Mouse (Mus musculus) neural tube, embryonic 11.5 days (tissue): ENCODE results near the gene Uba6. TPM values are rescaled to one million over a fixed set of nuclear protein-coding genes. Genes with fewer than 3 reads are reported as not detected.

Experiments
- ATAC-seq: fragments of 200-750 bp; cut with Nextera tagmentation; 2 replicates; pipeline ENCODE4 v1.8.0; 2017; ENCODE audit warnings: moderate number of reproducible peaks, mild to moderate bottlenecking, moderate TSS enrichment, moderate library complexity; ENCODE audit not compliant: insufficient read depth, low FRiP score, low TSS enrichment
- DNase-seq: peaks from one replicate; pipeline ENCODE4 v3.0.0-alpha.2; 2015; ENCODE audit warnings: low spot score
- H3K27ac ChIP-seq: fragments of 300-500 bp; sonication (generic); 2 replicates; pipeline ENCODE4 v1.5.1; 2014; ENCODE audit warnings: low read depth, mild to moderate bottlenecking, low read length
- H3K27me3 ChIP-seq: fragments of 300-500 bp; sonication (generic); 2 replicates; pipeline ENCODE4 v1.6.1; 2014; ENCODE audit warnings: mild to moderate bottlenecking, low read length, mixed read lengths; ENCODE audit not compliant: control insufficient read depth, insufficient read depth
- H3K36me3 ChIP-seq: fragments of 300-500 bp; sonication (generic); 2 replicates; pipeline ENCODE4 v1.6.1; 2014; ENCODE audit warnings: mild to moderate bottlenecking, low read length, moderate library complexity, mixed read lengths; ENCODE audit not compliant: control insufficient read depth, insufficient read depth
- H3K4me1 ChIP-seq: fragments of 300-500 bp; sonication (generic); 2 replicates; pipeline ENCODE4 v1.6.1; 2014; ENCODE audit warnings: low read length, mixed read lengths; ENCODE audit not compliant: control insufficient read depth, insufficient read depth
- H3K4me2 ChIP-seq: fragments of 300-500 bp; sonication (generic); 2 replicates; pipeline ENCODE4 v1.6.1; 2014; ENCODE audit warnings: low read depth, mild to moderate bottlenecking, moderate library complexity
- H3K4me3 ChIP-seq: fragments of 300-500 bp; sonication (generic); 2 replicates; pipeline ENCODE4 v1.5.1; 2014; ENCODE audit warnings: low read depth, low read length
- H3K9ac ChIP-seq: fragments of 300-500 bp; sonication (generic); 2 replicates; pipeline ENCODE4 v1.6.1; 2014; ENCODE audit warnings: mild to moderate bottlenecking, low read length
- H3K9me3 ChIP-seq: fragments of 300-500 bp; sonication (generic); 2 replicates; pipeline ENCODE4 v1.6.1; 2016; ENCODE audit warnings: low read length; ENCODE audit not compliant: control insufficient read depth
- WGBS: fragments of 180-500 bp; shearing (Covaris S2); extraction: QIAGEN DNeasy Blood & Tissue Kit; methylation state at CpG from one replicate; pipeline ENCODE4 v1.1.7; 2014; 5-methylcytosine and 5-hydroxymethylcytosine counted together
- polyA plus RNA-seq: library from polyadenylated mRNA; unstranded; fragments of >200 nt; fragmentation: Nextera tagmentation; extraction: Ambion mirVana; gene quantifications from 2 replicates; pipeline ENCODE4 v1.2.1, GENCODE M21; 2014

Uba6 gene
- polyA plus RNA-seq, 1 experiment from 2014 or later = 25.0 TPM

DNA sequence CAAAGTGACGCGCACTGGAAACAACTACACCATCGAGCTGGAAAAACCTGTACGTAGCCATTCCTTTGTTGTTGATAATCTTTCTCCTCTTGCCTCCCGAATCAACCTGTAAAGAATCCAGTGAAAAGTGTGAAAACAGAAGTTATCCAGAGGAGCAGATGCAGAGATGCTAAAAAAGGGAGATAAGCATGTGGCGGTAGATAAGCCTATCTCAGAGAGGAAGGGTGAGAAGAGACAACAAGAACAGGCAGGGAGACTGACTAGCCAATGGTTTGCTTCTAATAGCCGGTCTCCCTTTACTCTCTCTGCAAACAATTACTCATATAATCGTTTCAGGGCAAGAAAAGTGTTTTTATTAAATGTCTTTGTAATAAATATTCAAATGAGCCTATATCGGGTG is 77.8 kb downstream of the Uba6 start:
- no peak overlapping the region for H3K9ac ChIP-seq
- no peak overlapping the region for H3K27ac ChIP-seq
- no peaks in the 10 kb centered on the region for H3K9me3 ChIP-seq
- H3K4me3 ChIP-seq = no peak overlapping the region
- no peak for ATAC-seq
- H3K27me3 ChIP-seq = no peaks in the 10 kb centered on the region
- DNase-seq = no peak
- no peaks in the 10 kb centered on the region for H3K4me1 ChIP-seq
- 94% methylated on average over 9 of the region's 9 CpGs for whole genome bisulfite sequencing
- no peaks in the 10 kb centered on the region for H3K36me3 ChIP-seq
- H3K4me2 ChIP-seq = no peak overlapping the region

DNA sequence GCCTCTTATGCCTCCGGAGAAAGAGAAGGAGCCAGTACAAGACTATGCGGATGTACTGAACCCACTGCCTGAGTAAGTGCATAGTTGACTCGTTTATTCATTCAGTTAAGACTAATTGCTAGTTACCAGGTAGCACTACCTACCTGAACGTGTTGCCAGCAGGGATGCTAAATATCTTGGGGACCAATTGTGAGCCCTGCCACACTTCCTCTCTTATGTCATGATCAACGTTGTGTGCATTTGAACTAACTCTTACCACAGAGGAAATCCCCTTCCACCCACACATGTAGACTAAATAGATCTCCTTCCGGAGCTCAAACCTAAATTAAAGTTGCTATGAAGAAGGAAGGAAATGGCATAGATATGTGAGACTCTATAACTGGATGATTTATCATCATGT is 85.9 kb downstream of the Uba6 start:
- Histone ChIP-seq H3K9ac (no peak overlapping the region), H3K4me3 (no peak overlapping the region), H3K36me3 (no peaks in the 10 kb centered on the region), H3K9me3 (no peaks in the 10 kb centered on the region), H3K27ac (no peak overlapping the region), H3K27me3 (no peaks in the 10 kb centered on the region), H3K4me2 (no peak overlapping the region), H3K4me1 (no peaks in the 10 kb centered on the region)
- ATAC-seq (no peak), DNase-seq (no peak)
- WGBS = 85% methylated on average over 6 of the region's 6 CpGs

DNA sequence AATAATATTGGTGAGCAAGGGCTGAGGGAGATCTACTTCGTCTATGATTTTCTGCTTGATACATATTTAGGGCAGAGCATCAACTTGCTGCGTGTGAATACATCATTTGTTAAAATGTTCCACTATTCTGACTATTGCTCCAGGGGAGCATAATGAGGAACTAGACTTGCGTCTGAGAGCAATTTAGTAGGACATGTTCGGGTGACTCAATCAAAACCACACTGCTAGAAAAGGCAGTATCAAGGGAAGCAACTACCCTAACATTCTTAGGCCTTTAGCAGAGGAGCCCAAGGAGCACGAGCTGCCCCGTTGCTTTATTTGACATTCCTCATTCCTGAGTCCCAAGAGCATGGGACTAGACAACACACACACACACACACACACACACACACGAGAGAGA is 87.6 kb downstream of the Uba6 start:
- Histone ChIP-seq H3K9ac (no peak overlapping the region), H3K4me1 (no peaks in the 10 kb centered on the region), H3K4me3 (no peak overlapping the region), H3K27ac (no peak overlapping the region), H3K4me2 (no peak overlapping the region), H3K36me3 (no peaks in the 10 kb centered on the region), H3K27me3 (no peaks in the 10 kb centered on the region), H3K9me3 (no peaks in the 10 kb centered on the region)
- no peak for ATAC-seq
- DNase-seq = no peak
- WGBS = 86% methylated on average over 7 of the region's 7 CpGs

DNA sequence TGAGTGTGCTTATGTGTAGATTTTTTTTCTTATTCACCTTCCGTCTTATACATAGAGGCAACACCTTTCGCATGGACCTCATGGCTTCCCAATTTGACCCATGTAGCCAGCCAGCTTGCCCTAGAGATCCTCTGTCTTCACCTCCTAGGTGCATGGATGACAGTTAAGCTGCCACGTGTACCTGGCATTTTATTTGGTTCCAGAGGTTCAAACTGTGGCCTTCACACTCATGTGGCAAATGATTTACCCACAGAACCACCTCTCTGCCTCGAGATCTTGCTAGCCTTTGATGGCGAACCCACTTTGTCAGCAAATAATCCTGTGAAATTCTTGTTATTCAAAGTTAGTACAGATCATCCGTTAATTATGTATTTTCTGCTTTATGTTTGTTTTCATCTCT is 88.6 kb downstream of the Uba6 start:
- H3K27ac ChIP-seq = no peak overlapping the region
- no peaks in the 10 kb centered on the region for H3K36me3 ChIP-seq
- no peak overlapping the region for H3K9ac ChIP-seq
- H3K4me2 ChIP-seq = no peak overlapping the region
- H3K9me3 ChIP-seq = no peaks in the 10 kb centered on the region
- ATAC-seq (no peak), DNase-seq (no peak)
- no peaks in the 10 kb centered on the region for H3K27me3 ChIP-seq
- whole genome bisulfite sequencing = 84% methylated on average over 6 of the region's 6 CpGs
- no peak overlapping the region for H3K4me3 ChIP-seq
- no peaks in the 10 kb centered on the region for H3K4me1 ChIP-seq

DNA sequence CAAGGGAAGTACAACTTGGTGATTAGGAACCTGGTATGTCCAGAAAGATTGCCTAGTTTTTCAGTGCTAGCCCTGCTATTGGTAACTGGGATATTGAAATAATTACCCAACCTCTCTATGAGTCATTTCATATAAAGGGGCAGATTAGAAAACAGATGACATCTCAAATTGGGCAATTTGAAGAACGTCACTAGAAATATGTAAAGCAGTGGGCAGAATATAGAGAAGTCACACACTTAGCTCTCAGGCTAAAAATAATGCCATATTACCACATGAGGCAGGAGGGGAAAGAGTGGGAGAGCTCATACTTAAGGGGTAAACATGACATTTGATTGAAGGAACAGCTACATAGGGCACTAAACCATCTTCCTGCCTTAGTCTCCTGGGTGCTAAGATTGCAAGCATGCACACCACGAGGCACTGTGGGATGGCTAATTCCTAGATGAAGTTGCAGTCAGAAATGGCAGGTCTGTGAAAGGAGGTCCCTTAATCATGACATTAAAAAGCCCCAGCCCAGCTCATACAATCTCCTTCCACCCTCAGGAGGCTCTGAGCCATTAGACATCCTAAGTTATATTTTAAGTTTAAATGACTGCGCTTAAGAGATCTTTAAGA is 93.8 kb downstream of the Uba6 start:
- 89% methylated on average over 3 of the region's 3 CpGs for WGBS
- H3K4me1 ChIP-seq = no peaks in the 10 kb centered on the region
- ATAC-seq (no peak), DNase-seq (no peak)
- no peaks in the 10 kb centered on the region for H3K9me3 ChIP-seq
- H3K4me2 ChIP-seq = no peak overlapping the region
- no peak overlapping the region for H3K27ac ChIP-seq
- no peak overlapping the region for H3K9ac ChIP-seq
- no peak overlapping the region for H3K4me3 ChIP-seq
- no peaks in the 10 kb centered on the region for H3K36me3 ChIP-seq
- no peaks in the 10 kb centered on the region for H3K27me3 ChIP-seq

DNA sequence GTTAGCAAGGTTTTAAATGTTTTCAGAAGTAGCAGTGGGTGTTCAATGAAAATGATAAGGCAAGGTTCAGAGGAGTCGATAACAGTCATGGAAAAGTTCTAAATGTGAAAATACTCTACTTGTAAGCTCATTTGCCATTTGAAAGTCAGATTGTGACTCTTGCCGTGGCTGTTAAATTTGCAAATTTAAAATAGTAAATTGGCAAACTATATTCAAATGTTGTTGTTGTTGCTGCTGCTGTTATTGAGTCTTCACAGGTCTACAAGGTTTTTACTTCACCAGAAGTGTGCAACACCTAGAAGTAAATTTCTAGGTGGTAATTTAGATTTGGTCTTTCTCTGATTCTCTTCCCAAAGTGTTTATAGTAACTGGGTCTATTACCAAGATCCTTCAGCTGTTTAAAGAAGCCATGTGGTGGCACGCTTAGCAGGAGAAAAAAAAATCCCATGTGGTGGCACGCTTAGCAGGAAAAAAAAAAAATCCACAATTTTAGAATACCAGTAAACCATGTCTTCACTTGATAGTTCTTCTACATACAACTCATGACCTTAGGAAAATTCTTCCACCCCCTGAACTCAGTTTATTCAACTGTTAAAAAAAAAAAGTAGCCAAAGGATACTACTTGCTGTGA is 99.7 kb downstream of the Uba6 start:
- Histone ChIP-seq H3K27me3 (no peaks in the 10 kb centered on the region), H3K9ac (no peak overlapping the region), H3K36me3 (no peaks in the 10 kb centered on the region), H3K9me3 (no peaks in the 10 kb centered on the region), H3K4me2 (no peak overlapping the region), H3K4me3 (no peak overlapping the region), H3K27ac (no peak overlapping the region), H3K4me1 (no peaks in the 10 kb centered on the region)
- WGBS = 88% methylated on average over 4 of the region's 4 CpGs
- no peak for DNase-seq
- ATAC-seq = no peak

DNA sequence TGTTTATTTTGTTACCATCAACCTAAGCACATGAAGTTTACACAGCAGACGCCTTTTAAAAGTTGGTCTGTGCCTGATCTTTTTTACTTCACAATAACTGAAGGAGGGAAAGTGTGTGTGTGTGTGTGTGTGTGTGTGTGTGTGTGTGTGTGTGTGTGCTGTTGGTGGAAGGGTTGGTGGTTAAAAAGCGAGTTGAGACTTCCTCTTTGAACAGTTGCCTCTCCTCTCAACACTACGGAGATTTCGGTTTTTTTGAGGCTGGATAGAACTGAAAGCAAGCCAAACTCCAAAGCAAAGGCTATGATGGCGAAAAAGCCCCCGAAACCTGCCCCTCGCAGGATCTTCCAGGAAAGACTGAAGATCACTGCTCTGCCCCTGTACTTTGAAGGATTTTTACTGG is 101.1 kb downstream of the Uba6 start, which contains the start of gene Stap1:
Gene Stap1 (plus strand): TSS at position 209 of the 400 bp plus-strand sequence.
- Histone ChIP-seq H3K4me1 (no peaks in the 10 kb centered on the region), H3K4me2 (no peak within 1 kb of the TSS), H3K9ac (no peak within 1 kb of the TSS), H3K27me3 (no peaks in the 10 kb centered on the region), H3K27ac (no peak within 1 kb of the TSS), H3K9me3 (no peaks in the 10 kb centered on the region), H3K36me3 (no peaks in the 10 kb centered on the region), H3K4me3 (no peak within 1 kb of the TSS)
- no peak for ATAC-seq
- 78% methylated on average over 7 of the region's 7 CpGs for WGBS
- no peak for DNase-seq

DNA sequence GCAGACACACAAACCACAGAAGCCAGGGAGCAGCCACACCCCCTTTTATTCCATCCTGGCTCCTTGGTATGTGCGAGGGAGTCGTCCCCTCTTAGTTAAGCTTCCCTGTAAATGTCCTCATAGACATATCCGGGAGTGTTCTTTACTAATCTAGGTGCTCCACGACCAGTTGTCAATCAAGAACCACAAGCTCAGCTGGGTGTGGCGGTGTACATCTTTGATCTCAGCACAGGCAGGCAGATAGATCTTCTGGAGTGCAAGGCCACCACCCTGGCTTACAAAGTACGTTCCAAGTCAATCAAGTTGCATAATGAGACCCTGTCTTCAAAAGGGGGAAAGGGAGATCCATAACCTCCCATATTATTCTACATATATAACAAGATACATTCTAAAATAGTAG is 103.5 kb downstream of the Uba6 start:
- H3K9ac ChIP-seq = no peak overlapping the region
- 81% methylated on average over 6 of the region's 6 CpGs for WGBS
- H3K27me3 ChIP-seq = no peaks in the 10 kb centered on the region
- H3K4me2 ChIP-seq = no peak overlapping the region
- ATAC-seq (no peak), DNase-seq (no peak)
- peaks cover 4% of the 10 kb centered on the region; the same call in 1 of the 2 replicates for H3K4me1 ChIP-seq
- no peak overlapping the region for H3K4me3 ChIP-seq
- no peaks in the 10 kb centered on the region for H3K36me3 ChIP-seq
- H3K9me3 ChIP-seq = no peaks in the 10 kb centered on the region
- H3K27ac ChIP-seq = no peak overlapping the region

DNA sequence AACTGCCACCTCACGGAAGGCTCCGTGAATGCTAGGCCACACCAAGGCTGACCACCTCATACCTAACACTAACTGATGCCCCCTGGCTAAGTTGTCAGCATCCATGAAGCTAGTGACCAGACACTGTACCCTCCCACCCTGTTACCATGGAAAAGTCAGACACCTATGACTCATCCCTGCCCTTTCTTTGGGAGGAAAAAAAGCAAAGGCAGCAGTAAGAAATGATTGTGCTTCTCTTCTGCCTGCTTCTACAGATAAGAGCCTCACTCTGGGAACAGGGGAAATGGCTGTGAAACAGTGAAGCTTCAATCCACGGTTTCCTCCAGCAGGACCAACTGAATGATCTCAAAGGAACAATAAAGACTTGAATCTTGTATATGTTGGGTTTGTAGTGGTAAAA is 104.2 kb downstream of the Uba6 start:
- Histone ChIP-seq H3K9me3 (no peaks in the 10 kb centered on the region), H3K27me3 (no peaks in the 10 kb centered on the region), H3K4me3 (no peak overlapping the region), H3K27ac (no peak overlapping the region), H3K4me1 (peaks cover 7% of the 10 kb centered on the region; the same call in 1 of the 2 replicates), H3K4me2 (no peak overlapping the region), H3K9ac (no peak overlapping the region), H3K36me3 (no peaks in the 10 kb centered on the region)
- ATAC-seq (no peak), DNase-seq (no peak)
- 82% methylated on average over 3 of the region's 3 CpGs for WGBS
